Mouse (Mus musculus) stomach, embryonic 16.5 days (tissue): Measurements from ENCODE around the gene Trim72. TPM values are rescaled to one million over a fixed set of nuclear protein-coding genes. Genes with fewer than 3 reads are reported as not detected.
"Not testable (repeated sequence)": the region's sequence is repeated elsewhere in the genome, so short reads cannot be mapped to it uniquely, and the experiment has no call there.

Source experiments
- ATAC-seq: fragments of 200-750 bp; cut with Nextera tagmentation; 2 replicates; pipeline ENCODE4 v1.8.0; 2017; ENCODE audit warnings: moderate number of reproducible peaks, moderate TSS enrichment; ENCODE audit not compliant: insufficient read depth, low FRiP score
- H3K27ac ChIP-seq: fragments of 300-500 bp; sonication (generic); 2 replicates; pipeline ENCODE4 v1.5.1; 2014; ENCODE audit warnings: low read length
- H3K27me3 ChIP-seq: fragments of 300-500 bp; sonication (generic); 2 replicates; pipeline ENCODE4 v1.6.1; 2014; ENCODE audit warnings: low read length, control low read depth, mixed read lengths; ENCODE audit not compliant: control insufficient read depth, insufficient read depth
- H3K36me3 ChIP-seq: fragments of 300-500 bp; sonication (generic); 2 replicates; pipeline ENCODE4 v1.6.1; 2014; ENCODE audit warnings: low read length; ENCODE audit not compliant: control insufficient read depth, insufficient read depth
- H3K4me1 ChIP-seq: fragments of 300-500 bp; sonication (generic); 2 replicates; pipeline ENCODE4 v1.6.1; 2014; ENCODE audit warnings: low read length, control low read depth, mixed read lengths; ENCODE audit not compliant: control insufficient read depth, insufficient read depth
- H3K4me2 ChIP-seq: fragments of 300-500 bp; sonication (generic); 2 replicates; pipeline ENCODE4 v1.6.1; 2014; ENCODE audit warnings: low read depth, low read length, mixed read lengths
- H3K4me3 ChIP-seq: fragments of 300-500 bp; sonication (generic); replicated peaks from 2 replicates; pipeline ENCODE4 v1.5.1; 2014; ENCODE audit warnings: mild to moderate bottlenecking, low read length
- H3K9ac ChIP-seq: fragments of 300-500 bp; sonication (generic); 2 replicates; pipeline ENCODE4 v1.6.1; 2014; ENCODE audit warnings: low read length
- H3K9me3 ChIP-seq: fragments of 300-500 bp; sonication (generic); replicated peaks from 2 replicates; pipeline ENCODE4 v1.6.1; 2016; ENCODE audit warnings: low read length, control low read depth; ENCODE audit not compliant: control insufficient read depth
- WGBS: fragments of 180-500 bp; shearing (Covaris S2); extraction: QIAGEN DNeasy Blood & Tissue Kit; methylation state at CpG from one replicate; pipeline ENCODE4 v1.1.7; 2014; 5-methylcytosine and 5-hydroxymethylcytosine counted together
- polyA plus RNA-seq: library from polyadenylated mRNA; unstranded; fragments of >200 nt; fragmentation: Nextera tagmentation; extraction: Ambion mirVana; gene quantifications from 2 replicates; pipeline ENCODE4 v1.2.1, GENCODE M21; 2015

Gene Trim72
- polyA plus RNA-seq, 1 experiment from 2014 or later, result 1.9 TPM

DNA sequence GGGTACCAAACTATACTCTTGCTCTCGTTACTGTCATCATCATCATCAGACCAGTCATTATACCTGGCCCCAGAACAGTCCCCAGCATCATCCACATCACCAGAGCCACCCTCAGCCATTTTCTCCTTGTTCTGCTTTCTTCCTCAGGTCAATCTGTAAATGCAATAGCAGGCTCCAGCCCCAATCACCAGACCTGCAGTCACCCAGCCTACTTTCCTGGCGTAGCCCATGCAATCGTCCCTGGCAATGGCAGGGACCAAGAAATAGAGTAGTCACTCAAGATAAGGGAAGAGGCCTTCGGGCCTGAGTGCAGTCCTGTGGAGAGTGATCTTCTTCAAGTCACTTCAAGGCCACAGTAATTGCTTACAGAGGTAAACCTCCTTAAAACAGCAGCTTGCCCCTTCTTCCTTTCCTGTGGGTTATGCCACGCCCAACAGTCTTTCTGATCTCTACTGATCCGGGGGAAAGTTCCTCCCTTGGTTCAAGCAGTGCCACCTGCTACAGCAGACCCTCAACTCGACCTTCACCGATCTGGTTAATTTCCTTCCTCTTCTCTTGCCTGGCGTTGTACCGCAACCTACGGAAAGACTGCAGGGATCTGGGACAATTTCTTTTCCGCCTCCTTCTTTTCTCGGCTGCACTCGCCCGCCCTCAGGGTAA, 38.5 kb downstream of the Trim72 start:
- WGBS, result 83% methylated on average over 15 of the region's 15 CpGs
- not testable (repeated sequence) for H3K4me1 ChIP-seq, H3K9me3 ChIP-seq, H3K9ac ChIP-seq, ATAC-seq, H3K4me3 ChIP-seq, H3K36me3 ChIP-seq, H3K27ac ChIP-seq, H3K4me2 ChIP-seq, H3K27me3 ChIP-seq

DNA sequence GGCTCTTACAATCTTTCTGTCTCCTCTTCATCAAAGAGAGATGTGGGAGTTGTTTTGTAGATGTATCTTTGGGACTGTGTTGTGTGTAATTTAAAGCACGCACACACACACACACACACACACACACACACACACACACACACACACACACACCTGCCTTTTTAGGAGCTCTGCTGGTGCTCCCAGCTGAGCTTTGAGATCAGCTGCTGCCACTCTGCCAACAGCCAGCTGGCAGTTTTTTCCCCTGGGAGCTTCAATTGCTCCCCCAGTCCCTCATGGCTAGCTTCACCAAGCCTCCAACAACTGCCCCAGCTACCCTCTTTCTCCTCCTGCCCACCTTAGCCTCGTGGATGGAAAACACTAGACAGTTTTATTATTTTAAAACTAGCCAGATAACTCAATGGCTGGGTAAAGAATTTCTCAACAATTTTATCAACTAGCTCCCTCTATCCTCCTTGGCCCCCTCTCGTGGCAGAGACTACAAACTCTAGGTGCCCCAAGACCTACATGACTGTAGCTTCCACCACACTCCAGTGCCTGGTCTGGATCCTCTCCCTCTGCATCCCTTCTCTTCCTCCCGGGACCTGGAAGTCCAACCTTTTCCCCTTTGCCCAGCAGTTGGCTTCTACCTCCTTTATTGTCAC, 40.5 kb downstream of the Trim72 start:
- Histone ChIP-seq H3K9me3 (no peaks in the 10 kb centered on the region), H3K9ac (no peak overlapping the region), H3K4me3 (no peak overlapping the region), H3K4me1 (no peaks in the 10 kb centered on the region), H3K27ac (no peak overlapping the region), H3K36me3 (no peaks in the 10 kb centered on the region), H3K27me3 (no peaks in the 10 kb centered on the region), H3K4me2 (no peak overlapping the region)
- no peak for ATAC-seq
- 73% methylated on average over 4 of the region's 4 CpGs for WGBS

DNA sequence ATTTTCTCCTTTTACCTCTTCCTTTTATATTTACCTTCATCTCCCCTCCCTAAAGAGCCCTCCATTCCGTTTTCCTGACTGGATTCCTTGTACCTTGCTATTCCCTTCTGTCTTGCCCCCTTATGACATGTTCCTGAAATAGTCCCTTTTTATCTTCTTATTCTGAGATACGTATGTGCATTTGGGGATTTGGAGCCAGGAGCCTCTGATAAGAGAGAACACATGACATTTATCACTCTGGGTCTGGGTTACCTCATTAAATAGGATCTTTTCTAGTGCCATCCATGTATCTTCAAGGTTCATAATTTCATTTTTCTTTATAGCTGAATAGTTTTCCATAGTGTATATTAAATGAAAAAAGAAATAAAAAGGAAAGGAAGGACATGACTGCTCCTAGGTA, 41.9 kb downstream of the Trim72 start:
- no peaks in the 10 kb centered on the region for H3K9me3 ChIP-seq
- no peaks in the 10 kb centered on the region for H3K36me3 ChIP-seq
- H3K4me3 ChIP-seq, result no peak overlapping the region
- ATAC-seq, result no peak
- no peaks in the 10 kb centered on the region for H3K4me1 ChIP-seq
- H3K27me3 ChIP-seq, result no peaks in the 10 kb centered on the region
- no peak overlapping the region for H3K4me2 ChIP-seq
- WGBS, result 60% methylated on average over 2 of the region's 2 CpGs
- no peak overlapping the region for H3K9ac ChIP-seq
- H3K27ac ChIP-seq, result no peak overlapping the region

DNA sequence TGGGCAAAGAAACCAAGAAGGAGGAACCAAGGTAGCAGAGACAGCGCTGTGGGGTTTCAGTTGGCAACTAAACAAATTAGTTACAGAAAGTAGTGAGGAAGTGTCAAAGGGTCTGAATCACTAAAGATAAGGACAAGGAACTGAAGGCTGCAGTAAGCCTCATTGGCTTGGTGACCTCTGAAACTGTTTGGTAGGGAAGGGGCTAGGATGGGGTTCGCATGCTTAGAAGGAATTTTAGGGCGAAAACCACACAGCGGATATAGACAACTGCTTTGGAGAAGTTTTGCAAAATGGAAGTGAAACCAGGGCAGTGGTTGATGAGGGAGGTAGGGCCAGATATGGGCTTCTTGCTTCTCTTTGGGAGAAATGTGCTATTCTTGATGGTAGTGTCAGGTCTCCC, 45.1 kb downstream of the Trim72 start:
- 89% methylated on average over 4 of the region's 4 CpGs for WGBS
- Histone ChIP-seq H3K4me2 (no peak overlapping the region), H3K9ac (no peak overlapping the region), H3K4me3 (no peak overlapping the region), H3K27me3 (no peaks in the 10 kb centered on the region), H3K27ac (no peak overlapping the region), H3K4me1 (no peaks in the 10 kb centered on the region), H3K36me3 (no peaks in the 10 kb centered on the region), H3K9me3 (no peaks in the 10 kb centered on the region)
- no peak for ATAC-seq

DNA sequence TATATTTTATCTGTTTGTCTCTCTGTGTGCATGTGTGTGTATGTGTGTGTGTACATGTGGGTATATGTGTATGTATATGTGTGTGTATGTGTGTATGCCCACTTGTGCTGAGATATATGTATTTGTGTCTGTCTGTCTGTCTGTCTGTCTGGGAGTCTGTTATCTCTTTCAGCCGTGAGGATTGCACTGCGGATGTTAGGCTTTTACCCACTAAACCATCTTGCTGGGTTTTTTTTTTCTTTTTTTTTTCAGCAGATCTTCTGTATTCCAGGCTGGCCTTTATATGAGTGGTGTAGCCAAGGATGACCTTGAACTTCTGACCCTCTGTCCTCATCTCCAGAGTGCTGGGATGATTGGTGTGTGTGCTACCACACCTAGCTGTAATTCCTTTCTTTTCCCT, 45.5 kb downstream of the Trim72 start:
- no peak overlapping the region for H3K4me3 ChIP-seq
- no peaks in the 10 kb centered on the region for H3K27me3 ChIP-seq
- no peak overlapping the region for H3K9ac ChIP-seq
- H3K36me3 ChIP-seq, result no peaks in the 10 kb centered on the region
- no peaks in the 10 kb centered on the region for H3K9me3 ChIP-seq
- no peak overlapping the region for H3K27ac ChIP-seq
- WGBS, result 77% methylated on average over 2 of the region's 2 CpGs
- H3K4me1 ChIP-seq, result no peaks in the 10 kb centered on the region
- no peak for ATAC-seq
- no peak overlapping the region for H3K4me2 ChIP-seq

DNA sequence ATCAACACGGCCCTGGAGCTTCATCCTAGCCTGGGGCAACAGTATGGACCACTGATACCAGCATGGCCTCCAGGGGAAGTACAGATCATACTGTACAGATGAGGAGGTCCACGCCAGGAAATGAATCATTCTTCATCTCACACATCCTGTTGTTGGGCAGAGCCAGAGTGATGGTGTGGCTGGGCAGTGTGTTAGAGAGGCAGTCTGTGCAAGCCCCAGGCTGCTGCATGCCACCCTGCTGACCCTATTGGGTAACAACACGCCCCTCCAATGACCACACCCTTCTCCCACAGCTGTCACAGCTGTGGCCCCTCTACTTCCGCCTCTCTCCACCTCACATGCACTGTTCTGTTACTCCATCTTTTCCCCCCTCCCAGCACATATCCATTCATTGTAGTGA, 47.0 kb downstream of the Trim72 start:
- Histone ChIP-seq H3K4me2 (no peak overlapping the region), H3K4me1 (no peaks in the 10 kb centered on the region), H3K9ac (no peak overlapping the region), H3K4me3 (no peak overlapping the region), H3K27ac (no peak overlapping the region), H3K27me3 (no peaks in the 10 kb centered on the region), H3K36me3 (no peaks in the 10 kb centered on the region), H3K9me3 (no peaks in the 10 kb centered on the region)
- ATAC-seq, result no peak
- WGBS, result 64% methylated on average over 4 of the region's 4 CpGs

DNA sequence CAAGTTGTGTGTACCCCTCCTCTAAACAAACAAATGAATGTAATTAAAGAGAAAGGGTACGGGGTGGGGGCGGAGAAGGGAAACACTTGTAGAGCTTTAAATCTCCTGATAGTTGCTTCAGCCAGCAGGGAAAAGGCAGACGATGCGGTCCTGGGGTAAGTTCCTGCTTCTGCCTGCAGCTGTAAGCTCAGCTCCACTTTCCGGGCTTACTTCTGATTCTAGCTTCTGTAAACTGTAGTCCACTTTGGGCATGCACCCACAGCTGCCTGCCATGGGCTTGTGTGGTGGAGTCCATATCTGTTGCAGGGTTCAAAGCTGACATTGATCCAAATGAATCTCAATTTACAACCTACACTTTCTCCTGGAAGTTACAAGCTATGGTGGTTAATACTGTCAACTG, 49.3 kb downstream of the Trim72 start:
- Histone ChIP-seq H3K4me1 (no peaks in the 10 kb centered on the region), H3K9me3 (no peaks in the 10 kb centered on the region), H3K4me2 (no peak overlapping the region), H3K4me3 (no peak overlapping the region), H3K27me3 (no peaks in the 10 kb centered on the region), H3K36me3 (no peaks in the 10 kb centered on the region), H3K27ac (no peak overlapping the region), H3K9ac (no peak overlapping the region)
- WGBS, result 63% methylated on average over 5 of the region's 5 CpGs
- ATAC-seq, result no peak

DNA sequence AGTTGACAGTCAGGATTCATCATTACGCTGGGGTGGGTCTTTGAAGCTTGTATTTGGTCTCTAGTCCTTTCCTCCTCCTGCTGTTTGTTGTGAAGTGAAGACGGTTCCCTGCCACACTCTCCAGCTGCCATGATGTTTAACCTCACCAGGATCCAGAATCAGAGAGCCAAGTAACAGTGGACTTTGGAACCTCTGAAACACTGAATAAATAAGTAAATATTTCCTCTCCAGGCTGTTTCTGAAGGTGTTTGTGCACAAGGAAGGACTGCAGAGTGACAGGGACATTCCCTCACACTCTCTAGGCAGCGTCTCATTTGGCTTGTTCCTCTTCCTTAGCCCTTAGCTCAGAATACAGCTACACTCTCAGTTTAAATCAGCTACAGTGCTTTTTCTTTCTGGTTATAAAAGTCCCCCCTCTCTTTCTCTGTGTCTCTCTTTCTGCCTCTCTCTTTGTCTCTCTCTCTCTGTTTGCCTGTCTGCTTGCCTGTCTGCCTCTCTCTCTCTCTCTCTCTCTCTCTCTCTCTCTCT, 53.2 kb downstream of the Trim72 start:
- Histone ChIP-seq H3K27me3 (no peaks in the 10 kb centered on the region), H3K4me1 (no peaks in the 10 kb centered on the region), H3K9me3 (no peaks in the 10 kb centered on the region), H3K9ac (no peak overlapping the region), H3K4me2 (no peak overlapping the region), H3K4me3 (no peak overlapping the region), H3K36me3 (no peaks in the 10 kb centered on the region), H3K27ac (no peak overlapping the region; the same call in 1 of the 2 replicates)
- WGBS, result 48% methylated on average over 3 of the region's 3 CpGs
- ATAC-seq, result no peak

DNA sequence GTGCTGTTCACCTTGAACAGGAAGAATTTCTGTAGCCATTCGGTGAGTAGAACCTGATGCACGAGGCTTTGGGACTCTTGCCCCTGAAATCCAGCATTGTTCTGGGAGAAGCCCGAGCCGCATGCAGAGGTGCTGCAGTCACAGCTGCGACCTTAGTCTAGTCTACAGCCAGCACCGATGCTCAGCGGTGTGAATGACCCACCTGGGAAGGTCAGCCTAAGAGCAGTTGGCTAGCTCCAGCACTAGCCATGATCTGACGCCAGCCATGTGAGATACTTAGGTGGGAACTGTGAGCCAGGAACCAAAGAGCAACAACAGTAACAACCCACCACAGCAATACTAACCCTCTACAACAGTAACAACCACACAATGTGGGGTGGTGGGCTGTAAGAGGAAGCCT, 54.1 kb downstream of the Trim72 start:
- 72% methylated on average over 8 of the region's 8 CpGs for WGBS
- Histone ChIP-seq H3K9ac (no peak overlapping the region), H3K4me3 (no peak overlapping the region), H3K4me2 (no peak overlapping the region), H3K27me3 (no peaks in the 10 kb centered on the region), H3K27ac (no peak overlapping the region; the same call in 1 of the 2 replicates), H3K36me3 (no peaks in the 10 kb centered on the region), H3K9me3 (no peaks in the 10 kb centered on the region), H3K4me1 (no peaks in the 10 kb centered on the region)
- ATAC-seq, result no peak
